Mouse (Mus musculus) left cerebral cortex, adult 8-10 months (tissue): Measurements from ENCODE around the gene Rln1. TPM values are rescaled to one million over a fixed set of nuclear protein-coding genes. Genes with fewer than 3 reads are reported as not detected.
A peak's percentile ranks its signal among the peaks of the same experiment; 100 is the strongest.

Experiments used
- DNase-seq, 2 experiments: peaks; one replicate each; pipeline ENCODE4 v3.0.0; 2022; ENCODE audit warnings: low spot score in 2 of 2
- total RNA-seq, 4 experiments: library from RNA; stranded (reverse); gene quantifications; 2 replicates each; pipeline ENCODE4 v1.2.4; 2022

Rln1 gene
- 1 to 10 TPM in 3 of 4 experiments, under 1 TPM in 1; 0.40 to 3.3 (median 1.4) TPM for total RNA-seq

DNA sequence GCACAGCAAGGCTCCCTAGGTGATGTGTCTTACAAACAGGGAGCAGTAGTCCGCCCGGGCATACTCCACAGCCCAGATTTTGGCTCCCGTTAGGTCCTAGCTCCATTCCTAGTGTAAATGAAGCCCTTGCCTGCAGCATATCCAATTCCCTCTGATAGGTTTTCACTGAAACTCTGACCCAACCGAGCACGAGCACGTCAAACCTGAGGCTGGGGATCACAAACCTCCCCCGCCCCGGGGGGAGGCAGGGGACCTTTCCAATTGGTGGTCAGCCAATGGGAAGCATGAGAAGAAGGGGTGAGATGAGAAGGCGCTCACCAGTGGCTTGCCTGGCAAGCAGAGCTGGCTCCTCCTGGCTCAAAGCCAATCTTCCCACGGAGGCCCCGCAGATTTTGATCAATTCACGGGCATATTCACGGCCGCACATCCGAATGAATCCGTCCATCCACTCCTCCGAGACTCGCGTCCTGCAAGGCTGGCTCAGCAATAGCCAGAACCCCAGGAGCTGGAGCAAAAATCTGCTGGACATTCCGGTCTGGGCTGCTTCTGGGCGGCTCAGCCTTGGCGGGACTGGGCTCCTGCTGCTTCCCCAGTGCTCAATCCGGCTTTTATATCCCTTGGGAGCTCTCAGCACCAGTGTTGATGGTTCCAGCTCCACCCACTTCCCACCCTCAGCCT, at the start of gene Rln1:
Rln1 (minus strand) TSS at position 603 of the 678 bp plus-strand sequence.
- peak in 1 of 2 experiments; percentile 21 for DNase-seq

DNA sequence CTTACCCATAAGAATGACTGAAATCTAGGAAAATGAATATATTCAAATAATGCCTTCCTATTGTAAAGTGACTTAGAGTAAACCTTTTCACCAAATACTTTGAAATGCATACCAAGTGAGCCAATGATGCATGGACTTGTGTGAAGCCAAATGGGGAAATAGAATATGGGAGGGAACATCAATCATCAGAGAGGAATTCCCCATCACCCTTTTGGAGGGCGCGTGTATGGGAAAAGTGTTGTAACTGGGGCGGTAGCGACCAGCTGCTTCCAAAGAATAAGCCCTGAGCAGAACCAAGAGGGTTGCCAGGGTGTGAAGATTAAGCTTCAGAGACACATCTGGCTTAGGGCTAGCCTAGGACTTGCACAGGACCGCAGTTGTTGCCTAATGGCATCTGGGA, 48.9 kb upstream of the Rln1 start:
- DNase-seq: no peak

DNA sequence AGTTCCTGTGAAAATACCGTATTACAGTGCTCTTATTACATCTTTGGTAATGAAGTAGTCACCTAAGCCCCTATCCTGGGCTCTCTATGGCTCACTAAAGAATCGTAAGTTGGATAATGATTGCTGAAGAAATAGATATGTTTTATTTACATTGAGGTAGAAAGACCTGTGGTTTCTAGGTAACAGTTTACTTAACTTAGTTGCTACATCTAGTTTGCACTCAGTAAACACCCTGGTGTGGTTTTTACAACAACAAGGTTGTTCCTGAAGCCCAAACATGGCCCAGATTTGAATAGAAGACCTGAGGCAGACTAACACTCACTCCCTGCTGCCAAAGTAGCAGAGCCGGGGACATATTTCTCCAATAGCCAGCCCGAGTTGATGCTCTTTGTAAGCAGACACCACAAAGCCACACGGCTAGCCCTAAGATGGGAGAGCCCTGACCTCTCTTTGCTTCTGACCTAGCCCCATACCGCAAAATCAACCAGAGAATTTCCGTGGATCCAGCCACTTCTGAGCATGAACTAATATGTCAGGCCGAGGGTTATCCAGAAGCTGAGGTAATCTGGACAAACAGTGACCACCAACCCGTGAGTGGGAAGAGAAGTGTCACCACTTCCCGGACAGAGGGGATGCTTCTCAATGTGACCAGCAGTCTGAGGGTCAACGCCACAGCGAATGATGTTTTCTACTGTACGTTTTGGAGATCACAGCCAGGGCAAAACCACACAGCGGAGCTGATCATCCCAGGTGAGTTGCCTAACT, 45.6 kb upstream of the Rln1 start:
- DNase-seq: no peak

GRCm38 (mm10) chr19:29376382-29376781, 41.9 kb upstream of the Rln1 start:
- no peak for DNase-seq

- DNase-seq: no peak
Measured at GRCm38 (mm10) chr19:29374947-29375346, 40.5 kb upstream of the Rln1 start.

- DNase-seq: no peak
Measured at GRCm38 (mm10) chr19:29373438-29373837, 39.0 kb upstream of the Rln1 start.

DNA sequence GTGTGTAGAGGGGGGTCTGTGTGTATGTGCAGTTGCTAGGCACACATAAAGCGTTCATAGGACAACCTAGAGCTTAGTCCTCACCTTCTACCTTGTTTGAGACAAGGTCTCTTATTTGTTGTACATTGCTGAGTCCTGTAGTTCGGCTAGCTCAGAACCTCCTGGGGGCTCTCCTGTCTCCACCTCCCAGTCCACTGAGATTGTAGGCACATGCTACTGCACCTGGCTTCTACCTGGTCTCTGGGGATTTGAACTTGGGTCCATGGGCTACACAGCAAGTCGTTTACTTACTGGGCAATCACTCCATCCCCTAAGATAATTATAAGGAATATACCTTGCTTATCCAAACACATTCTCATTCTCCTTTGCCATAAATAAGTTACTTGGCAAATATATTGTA, 38.2 kb upstream of the Rln1 start:
- no peak for DNase-seq

DNA sequence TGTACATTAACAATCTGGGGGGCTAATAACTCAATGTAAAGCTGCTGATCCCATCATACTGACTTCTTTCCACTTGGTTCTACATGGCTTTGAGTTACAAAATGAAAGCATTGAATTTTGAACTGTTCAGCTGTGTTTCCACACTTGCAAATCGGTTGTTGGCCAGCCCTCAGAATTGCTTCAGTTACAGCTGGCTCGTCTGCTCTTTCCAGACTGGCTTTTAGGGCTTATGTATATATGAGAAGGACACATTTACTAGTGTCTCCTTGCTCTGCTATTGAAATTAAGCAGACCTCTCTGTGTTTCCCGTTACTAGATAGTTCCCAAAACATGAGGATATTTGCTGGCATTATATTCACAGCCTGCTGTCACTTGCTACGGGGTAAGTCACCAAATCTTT, 37.7 kb upstream of the Rln1 start:
- no peak for DNase-seq

DNA sequence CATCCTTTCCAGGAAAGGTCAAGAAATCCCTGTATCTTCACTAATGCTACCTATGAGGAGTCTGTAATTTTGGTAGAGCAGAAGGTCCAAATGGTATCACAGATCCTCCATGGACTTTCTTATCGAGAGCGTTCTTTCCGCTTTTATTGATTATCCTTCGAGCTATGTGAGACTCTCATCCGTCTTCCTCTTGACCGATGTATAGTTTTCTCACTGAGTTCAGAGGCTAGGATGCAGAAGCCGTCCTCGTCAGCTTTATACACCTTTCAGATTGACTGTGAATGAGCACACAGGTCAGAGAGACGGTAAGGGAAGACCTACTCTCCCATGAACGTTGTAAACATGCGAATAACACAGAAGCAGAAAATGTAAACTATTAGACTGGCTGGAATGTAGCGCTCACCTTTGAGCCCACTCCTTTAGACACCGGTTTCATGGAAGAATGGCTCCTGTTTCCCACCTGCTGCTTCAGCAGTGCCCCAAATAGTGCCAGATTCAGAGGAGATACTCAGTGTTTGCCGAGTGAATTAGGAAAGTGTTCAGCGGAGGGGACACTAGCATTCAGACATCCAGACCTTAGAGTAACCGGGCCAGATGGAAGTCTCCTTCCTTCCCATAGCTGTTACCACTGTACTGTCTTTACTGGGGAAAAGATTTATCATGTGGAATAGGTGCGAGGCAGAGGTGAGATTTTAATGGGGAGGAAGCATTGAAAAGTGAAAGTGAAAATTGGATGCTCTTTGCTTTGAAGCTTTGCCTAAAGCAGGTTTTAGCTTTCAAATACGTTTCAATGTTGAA, 37.0 kb upstream of the Rln1 start:
- DNase-seq: no peak

GRCm38 (mm10) chr19:29370545-29371283, 36.2 kb upstream of the Rln1 start:
- DNase-seq: no peak

GRCm38 (mm10) chr19:29370112-29370511, 35.6 kb upstream of the Rln1 start:
- no peak for DNase-seq

GRCm38 (mm10) chr19:29368671-29369309, 34.3 kb upstream of the Rln1 start:
- DNase-seq: no peak

- no peak for DNase-seq
Measured at GRCm38 (mm10) chr19:29368041-29368440, 33.6 kb upstream of the Rln1 start.

DNA sequence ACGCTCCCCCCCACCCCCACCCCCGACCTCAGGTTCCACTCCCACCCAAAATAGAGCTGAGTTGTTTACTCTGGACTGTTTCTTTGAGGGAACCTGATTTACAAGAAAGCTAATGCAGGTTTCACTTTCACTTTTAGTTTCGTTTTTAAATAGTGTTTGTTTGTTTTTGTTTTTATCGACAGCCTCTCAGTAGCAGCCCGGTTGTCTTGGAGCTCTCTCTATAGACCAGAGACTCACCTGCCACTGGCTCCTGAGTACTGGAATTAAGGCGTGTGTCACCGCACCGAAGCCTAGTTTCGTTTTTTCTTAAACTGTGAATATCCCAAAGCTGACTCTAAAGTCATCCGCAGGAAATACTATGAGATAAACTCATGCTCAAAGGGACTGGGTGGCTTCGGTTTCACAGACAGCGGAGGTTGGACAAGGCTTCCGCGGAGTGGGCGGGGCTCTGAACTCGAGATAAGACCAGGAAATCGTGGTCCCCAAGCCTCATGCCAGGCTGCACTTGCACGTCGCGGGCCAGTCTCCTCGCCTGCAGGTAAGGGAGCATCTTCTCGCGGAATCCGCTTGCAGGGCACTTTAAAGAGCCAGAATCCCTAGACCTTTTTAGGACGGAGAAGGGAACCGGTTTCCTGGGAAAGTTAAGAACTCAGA, 32.6 kb upstream of the Rln1 start, which contains the start of the genes Plgrkt and Cd274:
Plgrkt (minus strand) TSS at position 422 of the 654 bp plus-strand sequence.
Cd274 (plus strand) TSS at position 487 of the 654 bp plus-strand sequence.
- DNase-seq: peak in 1 of 2 experiments; percentile 35

- no peak for DNase-seq
Measured at GRCm38 (mm10) chr19:29366226-29366968, 31.9 kb upstream of the Rln1 start.

GRCm38 (mm10) chr19:29365105-29365504, 30.6 kb upstream of the Rln1 start:
- DNase-seq: no peak

DNA sequence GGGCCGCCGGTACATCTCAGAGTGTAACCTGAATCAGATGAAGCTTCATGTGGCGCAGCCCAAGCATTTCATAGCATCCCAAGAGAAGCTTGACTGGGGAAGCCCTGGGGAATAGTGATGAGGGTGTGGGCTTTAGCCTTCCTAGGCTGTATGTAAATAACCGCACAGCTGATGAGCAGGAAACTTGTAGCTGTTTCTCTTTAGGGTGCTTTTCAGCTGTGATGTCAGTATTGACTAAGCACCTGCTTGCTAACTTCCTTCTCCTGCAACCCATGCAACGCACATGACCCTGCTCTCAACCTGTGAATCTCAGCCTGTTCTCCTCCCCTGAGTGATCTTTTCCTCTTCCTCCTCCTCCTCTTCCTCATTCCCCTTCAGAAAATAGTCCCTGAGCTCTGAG, 29.6 kb upstream of the Rln1 start:
- DNase-seq: no peak

DNA sequence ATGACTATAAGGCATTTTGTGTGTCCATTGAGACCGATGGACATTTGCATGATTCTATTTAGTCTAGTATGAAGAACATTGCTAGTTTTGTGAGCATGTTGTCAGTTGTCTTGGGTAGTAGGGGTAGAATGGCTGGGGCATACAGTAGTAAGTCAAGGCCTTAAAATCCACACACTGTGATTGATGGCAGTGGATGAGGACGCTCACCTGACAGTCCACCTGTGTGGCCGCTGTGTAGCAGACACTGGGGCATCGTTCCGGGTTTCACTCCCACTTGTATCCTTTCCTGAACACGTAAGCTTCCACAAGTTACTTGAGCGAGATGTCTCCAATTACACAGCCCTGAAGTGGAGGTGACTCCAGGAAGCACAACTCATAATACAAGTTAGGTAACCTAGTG, 29.1 kb upstream of the Rln1 start:
- DNase-seq: no peak

GRCm38 (mm10) chr19:29362173-29362930, 27.9 kb upstream of the Rln1 start:
- DNase-seq: no peak
